Mouse (Mus musculus): ENCODE measurements around the gene Itpkb. TPM values are rescaled to one million over a fixed set of nuclear protein-coding genes. Genes with fewer than 3 reads are reported as not detected.
"Not testable (repeated sequence)": the region's sequence is repeated elsewhere in the genome, so short reads cannot be mapped to it uniquely, and the experiment has no call there.

Gene Itpkb
- polyA plus RNA-seq, 1 experiment: 12.4 TPM

GRCm38 (mm10) chr1:180370858-180371652 is 40.8 kb downstream of the Itpkb start:
- Histone ChIP-seq H3K27ac (ENCODE audit: insufficient read depth, low read length) (no peak overlapping the region), H3K9ac (ENCODE audit: low read depth, poor library complexity, severe bottlenecking) (no peak overlapping the region), H3K4me1 (ENCODE audit: control insufficient read depth, insufficient read depth, low read length) (no peaks in the 10 kb centered on the region), H3K9me3 (replicated peaks; ENCODE audit: control insufficient read depth, insufficient read depth, low read length, poor library complexity, severe bottlenecking) (no peaks in the 10 kb centered on the region), H3K36me3 (ENCODE audit: control insufficient read depth, insufficient read depth, low read length, poor library complexity, severe bottlenecking) (no peaks in the 10 kb centered on the region), H3K27me3 (ENCODE audit: control insufficient read depth, insufficient read depth, low read length, poor library complexity, severe bottlenecking) (no peaks in the 10 kb centered on the region), H3K4me3 (ENCODE audit: low read depth, low read length) (no peak overlapping the region)
- TF ChIP-seq CTCF (IDR thresholded peaks at IDR 0.05; ENCODE audit: low read depth, low read length): no peak
- TF ChIP-seq POLR2A (IDR thresholded peaks at IDR 0.05; ENCODE audit: insufficient read depth, low read length): no peak
- no peak for TF ChIP-seq EP300 (IDR thresholded peaks at IDR 0.05; ENCODE audit: insufficient read depth, low read depth, low read length)

- not testable (repeated sequence) for H3K27me3 ChIP-seq (ENCODE audit: control insufficient read depth, insufficient read depth, low read length, poor library complexity, severe bottlenecking); H3K27ac ChIP-seq (ENCODE audit: insufficient read depth, low read length); H3K4me3 ChIP-seq (ENCODE audit: low read depth, low read length); H3K9me3 ChIP-seq (replicated peaks; ENCODE audit: control insufficient read depth, insufficient read depth, low read length, poor library complexity, severe bottlenecking); H3K4me1 ChIP-seq (ENCODE audit: control insufficient read depth, insufficient read depth, low read length); H3K9ac ChIP-seq (ENCODE audit: low read depth, poor library complexity, severe bottlenecking); H3K36me3 ChIP-seq (ENCODE audit: control insufficient read depth, insufficient read depth, low read length, poor library complexity, severe bottlenecking)
These were observed 42.0 kb downstream of the Itpkb start for GRCm38 (mm10) chr1:180372258-180372657.

GRCm38 (mm10) chr1:180376598-180376997 is 46.3 kb downstream of the Itpkb start:
- TF ChIP-seq EP300 (IDR thresholded peaks at IDR 0.05; ENCODE audit: insufficient read depth, low read depth, low read length): no peak
- no peak for TF ChIP-seq CTCF (IDR thresholded peaks at IDR 0.05; ENCODE audit: low read depth, low read length)
- TF ChIP-seq POLR2A (IDR thresholded peaks at IDR 0.05; ENCODE audit: insufficient read depth, low read length): no peak
- no peak overlapping the region for H3K9ac ChIP-seq (ENCODE audit: low read depth, poor library complexity, severe bottlenecking)
- H3K27ac ChIP-seq (ENCODE audit: insufficient read depth, low read length): no peak overlapping the region
- H3K36me3 ChIP-seq (ENCODE audit: control insufficient read depth, insufficient read depth, low read length, poor library complexity, severe bottlenecking): no peaks in the 10 kb centered on the region
- no peaks in the 10 kb centered on the region for H3K9me3 ChIP-seq (replicated peaks; ENCODE audit: control insufficient read depth, insufficient read depth, low read length, poor library complexity, severe bottlenecking)
- no peak overlapping the region for H3K4me3 ChIP-seq (ENCODE audit: low read depth, low read length)
- no peaks in the 10 kb centered on the region for H3K27me3 ChIP-seq (ENCODE audit: control insufficient read depth, insufficient read depth, low read length, poor library complexity, severe bottlenecking)
- H3K4me1 ChIP-seq (ENCODE audit: control insufficient read depth, insufficient read depth, low read length): peaks cover 6% of the 10 kb centered on the region

GRCm38 (mm10) chr1:180379559-180379958 is 49.3 kb downstream of the Itpkb start:
- Histone ChIP-seq H3K9me3 (replicated peaks; ENCODE audit: control insufficient read depth, insufficient read depth, low read length, poor library complexity, severe bottlenecking) (no peaks in the 10 kb centered on the region), H3K9ac (ENCODE audit: low read depth, poor library complexity, severe bottlenecking) (no peak overlapping the region), H3K4me1 (ENCODE audit: control insufficient read depth, insufficient read depth, low read length) (peaks cover 11% of the 10 kb centered on the region), H3K4me3 (ENCODE audit: low read depth, low read length) (no peak overlapping the region), H3K27ac (ENCODE audit: insufficient read depth, low read length) (no peak overlapping the region), H3K36me3 (ENCODE audit: control insufficient read depth, insufficient read depth, low read length, poor library complexity, severe bottlenecking) (no peaks in the 10 kb centered on the region), H3K27me3 (ENCODE audit: control insufficient read depth, insufficient read depth, low read length, poor library complexity, severe bottlenecking) (no peaks in the 10 kb centered on the region)
- TF ChIP-seq EP300 (IDR thresholded peaks at IDR 0.05; ENCODE audit: insufficient read depth, low read depth, low read length): no peak
- no peak for TF ChIP-seq CTCF (IDR thresholded peaks at IDR 0.05; ENCODE audit: low read depth, low read length)
- no peak for TF ChIP-seq POLR2A (IDR thresholded peaks at IDR 0.05; ENCODE audit: insufficient read depth, low read length)

- TF ChIP-seq EP300 (IDR thresholded peaks at IDR 0.05; ENCODE audit: insufficient read depth, low read depth, low read length) (no peak), CTCF (IDR thresholded peaks at IDR 0.05; ENCODE audit: low read depth, low read length) (no peak), POLR2A (IDR thresholded peaks at IDR 0.05; ENCODE audit: insufficient read depth, low read length) (no peak)
- no peaks in the 10 kb centered on the region for H3K27me3 ChIP-seq (ENCODE audit: control insufficient read depth, insufficient read depth, low read length, poor library complexity, severe bottlenecking)
- H3K4me3 ChIP-seq (ENCODE audit: low read depth, low read length): no peak overlapping the region
- no peaks in the 10 kb centered on the region for H3K36me3 ChIP-seq (ENCODE audit: control insufficient read depth, insufficient read depth, low read length, poor library complexity, severe bottlenecking)
- no peak overlapping the region for H3K27ac ChIP-seq (ENCODE audit: insufficient read depth, low read length)
- H3K9me3 ChIP-seq (replicated peaks; ENCODE audit: control insufficient read depth, insufficient read depth, low read length, poor library complexity, severe bottlenecking): no peaks in the 10 kb centered on the region
- H3K4me1 ChIP-seq (ENCODE audit: control insufficient read depth, insufficient read depth, low read length): peaks cover 13% of the 10 kb centered on the region
- no peak overlapping the region for H3K9ac ChIP-seq (ENCODE audit: low read depth, poor library complexity, severe bottlenecking)
These were observed 52.1 kb downstream of the Itpkb start for GRCm38 (mm10) chr1:180382358-180382757.

- no peaks in the 10 kb centered on the region for H3K36me3 ChIP-seq (ENCODE audit: control insufficient read depth, insufficient read depth, low read length, poor library complexity, severe bottlenecking)
- H3K9me3 ChIP-seq (replicated peaks; ENCODE audit: control insufficient read depth, insufficient read depth, low read length, poor library complexity, severe bottlenecking): no peaks in the 10 kb centered on the region
These were observed 53.6 kb downstream of the Itpkb start for GRCm38 (mm10) chr1:180383884-180384283.

More at GRCm38 (mm10) chr1:180383884-180384283, 53.6 kb downstream of the Itpkb start:
- no peaks in the 10 kb centered on the region for H3K27me3 ChIP-seq (ENCODE audit: control insufficient read depth, insufficient read depth, low read length, poor library complexity, severe bottlenecking)
- H3K4me1 ChIP-seq (ENCODE audit: control insufficient read depth, insufficient read depth, low read length): peaks cover 13% of the 10 kb centered on the region
- H3K27ac ChIP-seq (ENCODE audit: insufficient read depth, low read length): no peak overlapping the region
- no peak for TF ChIP-seq POLR2A (IDR thresholded peaks at IDR 0.05; ENCODE audit: insufficient read depth, low read length)
- TF ChIP-seq CTCF (IDR thresholded peaks at IDR 0.05; ENCODE audit: low read depth, low read length): no peak
- TF ChIP-seq EP300 (IDR thresholded peaks at IDR 0.05; ENCODE audit: insufficient read depth, low read depth, low read length): no peak
- H3K9ac ChIP-seq (ENCODE audit: low read depth, poor library complexity, severe bottlenecking): no peak overlapping the region
- no peak overlapping the region for H3K4me3 ChIP-seq (ENCODE audit: low read depth, low read length)
